Mouse (Mus musculus) forebrain, embryonic 10.5 days (tissue): ENCODE results near the gene Ildr1. TPM values are rescaled to one million over a fixed set of nuclear protein-coding genes. Genes with fewer than 3 reads are reported as not detected.

Experiments
- DNase-seq: peaks from one replicate; pipeline ENCODE4 v3.0.0-alpha.2; 2017; ENCODE audit warnings: low spot score; ENCODE audit errors: extremely low spot score
- H3K27ac ChIP-seq: fragments of 300-500 bp; sonication (generic); 2 replicates; pipeline ENCODE4 v1.5.1; 2016; ENCODE audit warnings: mild to moderate bottlenecking
- H3K27me3 ChIP-seq: fragments of 300-500 bp; sonication (generic); 2 replicates; pipeline ENCODE4 v1.6.1; 2016; ENCODE audit warnings: mild to moderate bottlenecking; ENCODE audit not compliant: poor library complexity, severe bottlenecking
- H3K36me3 ChIP-seq: fragments of 300-500 bp; sonication (generic); replicated peaks from 2 replicates; pipeline ENCODE4 v1.6.1; 2016; ENCODE audit warnings: mild to moderate bottlenecking, moderate library complexity
- H3K4me1 ChIP-seq: fragments of 300-500 bp; sonication (generic); 2 replicates; pipeline ENCODE4 v1.6.1; 2016
- H3K4me3 ChIP-seq: fragments of 300-500 bp; sonication (generic); 2 replicates; pipeline ENCODE4 v1.5.1; 2016; ENCODE audit warnings: mild to moderate bottlenecking, moderate library complexity
- H3K9me3 ChIP-seq: fragments of 300-500 bp; sonication (generic); 2 replicates; pipeline ENCODE4 v1.6.1; 2016; ENCODE audit warnings: mild to moderate bottlenecking, moderate library complexity
- WGBS: fragments of 180-500 bp; shearing (Covaris S2); methylation state at CpG from one replicate; pipeline ENCODE4 v1.1.7; 2016; 5-methylcytosine and 5-hydroxymethylcytosine counted together
- polyA plus RNA-seq: library from polyadenylated mRNA; unstranded; fragments of >200 nt; fragmentation: Nextera tagmentation; extraction: Ambion mirVana; gene quantifications from 2 replicates; pipeline ENCODE4 v1.2.1, GENCODE M21; 2016

Gene Ildr1
- polyA plus RNA-seq, 1 experiment from 2014 or later = 0.97 TPM

- Histone ChIP-seq H3K4me1 (peaks cover under 1% of the 10 kb centered on the region; the same call in 1 of the 2 replicates), H3K4me3 (no peak overlapping the region), H3K27ac (no peak overlapping the region), H3K36me3 (no peaks in the 10 kb centered on the region), H3K27me3 (no peaks in the 10 kb centered on the region), H3K9me3 (no peaks in the 10 kb centered on the region)
- DNase-seq = no peak
- WGBS = 75% methylated on average over 7 of the region's 7 CpGs
Measured at GRCm38 (mm10) chr16:36674457-36675204, 19.1 kb upstream of the Ildr1 start.

- Histone ChIP-seq H3K4me3 (no peak overlapping the region), H3K36me3 (no peaks in the 10 kb centered on the region), H3K9me3 (no peaks in the 10 kb centered on the region), H3K27me3 (no peaks in the 10 kb centered on the region), H3K27ac (no peak overlapping the region), H3K4me1 (no peaks in the 10 kb centered on the region)
- 59% methylated on average over 2 of the region's 2 CpGs for WGBS
- no peak for DNase-seq
Measured at GRCm38 (mm10) chr16:36675304-36675703, 18.5 kb upstream of the Ildr1 start.

- DNase-seq = no peak
- WGBS = 93% methylated on average over 2 of the region's 2 CpGs
- no peak overlapping the region for H3K4me3 ChIP-seq
- H3K27me3 ChIP-seq = no peaks in the 10 kb centered on the region
- no peak overlapping the region for H3K27ac ChIP-seq
- no peaks in the 10 kb centered on the region for H3K36me3 ChIP-seq
- no peaks in the 10 kb centered on the region for H3K9me3 ChIP-seq
- no peaks in the 10 kb centered on the region for H3K4me1 ChIP-seq
Measured at GRCm38 (mm10) chr16:36675902-36676301, 17.9 kb upstream of the Ildr1 start.

GRCm38 (mm10) chr16:36681829-36682228 lies 11.9 kb upstream of the Ildr1 start:
- Histone ChIP-seq H3K4me1 (no peaks in the 10 kb centered on the region), H3K27me3 (no peaks in the 10 kb centered on the region), H3K27ac (no peak overlapping the region), H3K4me3 (no peak overlapping the region), H3K9me3 (no peaks in the 10 kb centered on the region), H3K36me3 (no peaks in the 10 kb centered on the region)
- no peak for DNase-seq
- 95% methylated on average over 3 of the region's 3 CpGs for WGBS

- WGBS = 77% methylated on average over 6 of the region's 6 CpGs
- Histone ChIP-seq H3K4me1 (no peaks in the 10 kb centered on the region), H3K27ac (no peak overlapping the region), H3K9me3 (no peaks in the 10 kb centered on the region), H3K4me3 (no peak overlapping the region), H3K27me3 (no peaks in the 10 kb centered on the region), H3K36me3 (no peaks in the 10 kb centered on the region)
- DNase-seq = no peak
Measured at GRCm38 (mm10) chr16:36684325-36684918, 9.4 kb upstream of the Ildr1 start.

GRCm38 (mm10) chr16:36688076-36688475 lies 5.7 kb upstream of the Ildr1 start:
- 98% methylated on average over 2 of the region's 2 CpGs for WGBS
- H3K9me3 ChIP-seq = no peaks in the 10 kb centered on the region
- H3K27ac ChIP-seq = no peak overlapping the region
- H3K27me3 ChIP-seq = peaks cover 13% of the 10 kb centered on the region
- no peaks in the 10 kb centered on the region for H3K36me3 ChIP-seq
- H3K4me1 ChIP-seq = no peaks in the 10 kb centered on the region
- H3K4me3 ChIP-seq = no peak overlapping the region
- DNase-seq = no peak

GRCm38 (mm10) chr16:36691484-36691883 lies 2.3 kb upstream of the Ildr1 start:
- H3K4me3 ChIP-seq = no peak overlapping the region
- no peaks in the 10 kb centered on the region for H3K9me3 ChIP-seq
- peaks cover 17% of the 10 kb centered on the region for H3K4me1 ChIP-seq
- WGBS = 81% methylated on average over 3 of the region's 3 CpGs
- no peak for DNase-seq
- no peaks in the 10 kb centered on the region for H3K36me3 ChIP-seq
- no peak overlapping the region for H3K27ac ChIP-seq
- peaks cover 42% of the 10 kb centered on the region for H3K27me3 ChIP-seq

GRCm38 (mm10) chr16:36694798-36695290 lies 1.1 kb downstream of the Ildr1 start:
- Histone ChIP-seq H3K27ac (no peak overlapping the region), H3K4me1 (peaks cover 17% of the 10 kb centered on the region), H3K27me3 (peaks cover 42% of the 10 kb centered on the region), H3K36me3 (no peaks in the 10 kb centered on the region), H3K4me3 (no peak overlapping the region), H3K9me3 (no peaks in the 10 kb centered on the region)
- WGBS = 53% methylated on average over 9 of the region's 9 CpGs
- DNase-seq = no peak

- WGBS = 92% methylated on average over 8 of the region's 8 CpGs
- Histone ChIP-seq H3K4me3 (no peak overlapping the region), H3K4me1 (peaks cover 17% of the 10 kb centered on the region), H3K27ac (no peak overlapping the region), H3K27me3 (peaks cover 37% of the 10 kb centered on the region), H3K36me3 (no peaks in the 10 kb centered on the region), H3K9me3 (no peaks in the 10 kb centered on the region)
- no peak for DNase-seq
Measured at GRCm38 (mm10) chr16:36697331-36697730, 3.6 kb downstream of the Ildr1 start.

GRCm38 (mm10) chr16:36700484-36700883 lies 6.7 kb downstream of the Ildr1 start:
- 96% methylated on average over 2 of the region's 2 CpGs for WGBS

GRCm38 (mm10) chr16:36707702-36708423 lies 14.1 kb downstream of the Ildr1 start:
- Histone ChIP-seq H3K4me3 (no peak overlapping the region), H3K27me3 (no peaks in the 10 kb centered on the region), H3K4me1 (peaks cover 5% of the 10 kb centered on the region; the same call in 1 of the 2 replicates), H3K9me3 (no peaks in the 10 kb centered on the region), H3K36me3 (no peaks in the 10 kb centered on the region), H3K27ac (no peak overlapping the region)
- DNase-seq = no peak
- 77% methylated on average over 6 of the region's 6 CpGs for whole genome bisulfite sequencing

More at GRCm38 (mm10) chr16:36700484-36700883, 6.7 kb downstream of the Ildr1 start:
- no peak for DNase-seq
- no peaks in the 10 kb centered on the region for H3K4me1 ChIP-seq
- no peak overlapping the region for H3K27ac ChIP-seq
- no peaks in the 10 kb centered on the region for H3K9me3 ChIP-seq
- no peaks in the 10 kb centered on the region for H3K36me3 ChIP-seq
- H3K4me3 ChIP-seq = no peak overlapping the region
- peaks cover 5% of the 10 kb centered on the region for H3K27me3 ChIP-seq

- Histone ChIP-seq H3K9me3 (no peaks in the 10 kb centered on the region), H3K4me1 (peaks cover 5% of the 10 kb centered on the region; the same call in 1 of the 2 replicates), H3K36me3 (no peaks in the 10 kb centered on the region), H3K27me3 (no peaks in the 10 kb centered on the region), H3K27ac (no peak overlapping the region), H3K4me3 (no peak overlapping the region)
- DNase-seq = no peak
- 83% methylated on average over 7 of the region's 7 CpGs for WGBS
Measured at GRCm38 (mm10) chr16:36708751-36709150, 15.0 kb downstream of the Ildr1 start.

- H3K9me3 ChIP-seq = no peaks in the 10 kb centered on the region
- 96% methylated on average over 17 of the region's 17 CpGs for WGBS
- no peaks in the 10 kb centered on the region for H3K36me3 ChIP-seq
- peaks cover 5% of the 10 kb centered on the region; the same call in 1 of the 2 replicates for H3K4me1 ChIP-seq
- DNase-seq = no peak
- no peak overlapping the region for H3K4me3 ChIP-seq
- no peak overlapping the region for H3K27ac ChIP-seq
- no peaks in the 10 kb centered on the region for H3K27me3 ChIP-seq
Measured at GRCm38 (mm10) chr16:36709405-36709804, 15.6 kb downstream of the Ildr1 start.
